Mouse (Mus musculus): ENCODE results near the gene Tdgf1. TPM values are rescaled to one million over a fixed set of nuclear protein-coding genes. Genes with fewer than 3 reads are reported as not detected.

Tdgf1 gene
- polyA plus RNA-seq, 1 experiment from 2014 or later: 0.63 TPM

DNA sequence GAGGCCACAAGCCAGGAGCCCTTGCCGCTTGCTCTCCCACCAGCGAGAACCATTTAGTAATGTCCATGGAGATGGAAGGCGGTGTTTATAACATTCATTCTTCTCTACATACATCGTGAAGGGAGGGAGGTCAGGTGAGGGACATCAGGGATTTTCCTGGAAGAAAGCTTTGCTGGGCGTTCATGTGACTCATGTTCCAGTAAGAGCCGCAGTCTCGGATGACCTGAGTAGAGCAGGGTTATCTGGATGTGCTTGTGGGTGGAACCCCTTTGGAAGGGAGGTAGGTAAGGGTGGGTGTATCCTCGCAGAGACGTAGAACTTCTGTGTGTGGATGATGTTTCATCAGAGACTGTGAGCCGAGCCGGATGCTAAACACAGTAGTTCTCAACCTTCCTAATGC, 5.4 kb upstream of the Tdgf1 start, which contains the start of gene Lrrc2:
Gene Lrrc2 (plus strand): TSS at position 149 of the 400 bp plus-strand sequence.
- 82% methylated on average over 11 of the region's 11 CpGs for WGBS
- no peak for DNase-seq (ENCODE audit: low spot score)
- H3K4me2 ChIP-seq (ENCODE audit: low read depth, low read length): no peak within 1 kb of the TSS
- no peaks in the 10 kb centered on the region for H3K36me3 ChIP-seq (ENCODE audit: control insufficient read depth, insufficient read depth, low read length)
- H3K4me1 ChIP-seq (ENCODE audit: control insufficient read depth, insufficient read depth, low read length): no peaks in the 10 kb centered on the region
- H3K27ac ChIP-seq (replicated peaks; ENCODE audit: low read depth, low read length): no peak within 1 kb of the TSS
- H3K27me3 ChIP-seq (replicated peaks; ENCODE audit: control insufficient read depth, insufficient read depth, low read length): peaks cover 32% of the 10 kb centered on the region
- no peak for ATAC-seq (ENCODE audit: low read depth)
- no peak within 1 kb of the TSS for H3K4me3 ChIP-seq (ENCODE audit: low read depth, low read length)
- no peaks in the 10 kb centered on the region for H3K9me3 ChIP-seq (ENCODE audit: control insufficient read depth, low read length)
- no peak within 1 kb of the TSS for H3K9ac ChIP-seq (ENCODE audit: low read depth, low read length)

DNA sequence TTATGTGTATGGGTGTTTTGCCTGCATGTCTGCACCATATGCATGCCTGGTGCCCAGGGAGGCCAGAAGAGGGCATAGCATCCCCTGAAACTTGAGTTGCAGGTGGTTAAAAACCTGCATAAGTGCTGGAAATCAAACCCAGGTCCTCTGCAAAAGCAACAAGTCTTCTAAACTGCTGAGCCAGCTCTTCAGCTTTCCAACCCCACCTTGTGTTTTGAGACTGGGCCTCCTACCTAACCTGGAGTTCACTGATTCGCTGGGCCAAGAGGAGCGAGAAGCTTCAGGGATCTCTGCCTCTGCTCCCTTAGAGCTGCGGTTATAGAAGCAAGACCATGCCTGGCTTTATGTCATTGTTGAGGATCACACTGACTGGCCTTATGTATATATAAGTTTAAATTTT, 4.2 kb upstream of the Tdgf1 start:
- H3K27me3 ChIP-seq (replicated peaks; ENCODE audit: control insufficient read depth, insufficient read depth, low read length): peaks cover 45% of the 10 kb centered on the region
- no peak for ATAC-seq (ENCODE audit: low read depth)
- WGBS: 93% methylated on average over 3 of the region's 3 CpGs

DNA sequence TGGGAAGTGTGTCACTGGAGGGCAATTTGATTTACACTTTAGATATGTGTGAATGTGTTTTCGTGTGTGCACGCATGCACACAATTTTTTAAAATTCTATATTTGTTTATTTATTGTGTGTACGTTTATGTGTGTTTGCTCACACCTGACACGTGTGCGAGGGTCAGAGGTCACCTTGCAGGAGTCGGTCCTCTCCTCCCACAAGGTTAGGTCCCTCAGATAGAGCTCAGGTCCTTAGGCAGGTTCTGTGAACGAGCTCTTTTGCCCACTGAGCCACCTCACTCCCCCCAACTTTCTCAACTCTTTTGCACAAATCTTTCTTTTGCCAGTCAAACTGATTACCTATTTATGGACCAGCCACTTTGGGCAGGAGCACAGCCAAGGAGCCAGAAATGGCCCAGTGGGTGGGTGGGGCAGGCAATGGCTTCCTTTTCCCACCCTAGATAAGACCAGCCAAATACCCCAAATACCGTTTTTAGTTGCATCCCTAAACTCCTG, 2.9 kb upstream of the Tdgf1 start:
- H3K9ac ChIP-seq (ENCODE audit: low read depth, low read length): no peak overlapping the region
- H3K4me2 ChIP-seq (ENCODE audit: low read depth, low read length): no peak overlapping the region
- H3K36me3 ChIP-seq (ENCODE audit: control insufficient read depth, insufficient read depth, low read length): no peaks in the 10 kb centered on the region
- peaks cover 50% of the 10 kb centered on the region for H3K27me3 ChIP-seq (replicated peaks; ENCODE audit: control insufficient read depth, insufficient read depth, low read length)
- no peaks in the 10 kb centered on the region for H3K9me3 ChIP-seq (ENCODE audit: control insufficient read depth, low read length)
- no peak for DNase-seq (ENCODE audit: low spot score)
- H3K4me3 ChIP-seq (ENCODE audit: low read depth, low read length): no peak overlapping the region
- ATAC-seq (ENCODE audit: low read depth): no peak
- 54% methylated on average over 8 of the region's 8 CpGs for WGBS
- H3K4me1 ChIP-seq (ENCODE audit: control insufficient read depth, insufficient read depth, low read length): no peaks in the 10 kb centered on the region
- H3K27ac ChIP-seq (replicated peaks; ENCODE audit: low read depth, low read length): no peak overlapping the region

More for the DNA sequence above, 4.2 kb upstream of the Tdgf1 start:
- Histone ChIP-seq H3K9me3 (ENCODE audit: control insufficient read depth, low read length) (no peaks in the 10 kb centered on the region), H3K4me2 (ENCODE audit: low read depth, low read length) (no peak overlapping the region), H3K4me3 (ENCODE audit: low read depth, low read length) (no peak overlapping the region), H3K9ac (ENCODE audit: low read depth, low read length) (no peak overlapping the region), H3K27ac (replicated peaks; ENCODE audit: low read depth, low read length) (no peak overlapping the region), H3K4me1 (ENCODE audit: control insufficient read depth, insufficient read depth, low read length) (no peaks in the 10 kb centered on the region), H3K36me3 (ENCODE audit: control insufficient read depth, insufficient read depth, low read length) (no peaks in the 10 kb centered on the region)
- DNase-seq (ENCODE audit: low spot score): no peak

DNA sequence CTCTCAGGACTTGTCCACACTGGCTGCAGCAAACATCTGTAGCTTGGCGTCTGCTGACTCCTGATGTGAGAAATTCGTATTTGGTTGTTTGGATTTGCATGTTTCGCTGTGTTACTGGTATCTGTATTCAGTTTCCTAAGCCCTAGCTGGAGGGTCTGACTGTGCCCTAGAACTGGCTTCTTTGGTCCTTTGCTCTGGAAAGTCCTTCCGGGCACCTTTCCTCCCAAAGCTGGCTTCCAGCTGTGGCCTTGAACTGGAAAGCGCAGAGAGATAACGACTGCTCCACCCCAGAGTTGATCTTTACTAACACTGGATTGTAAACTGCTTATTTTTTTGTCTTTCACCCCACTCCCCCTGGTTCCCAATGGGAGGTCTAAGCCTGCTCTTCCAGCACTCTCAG, 1.9 kb upstream of the Tdgf1 start:
- Histone ChIP-seq H3K4me3 (ENCODE audit: low read depth, low read length) (no peak overlapping the region), H3K27ac (replicated peaks; ENCODE audit: low read depth, low read length) (no peak overlapping the region), H3K36me3 (ENCODE audit: control insufficient read depth, insufficient read depth, low read length) (no peaks in the 10 kb centered on the region), H3K9me3 (ENCODE audit: control insufficient read depth, low read length) (no peaks in the 10 kb centered on the region), H3K4me2 (ENCODE audit: low read depth, low read length) (no peak overlapping the region), H3K27me3 (replicated peaks; ENCODE audit: control insufficient read depth, insufficient read depth, low read length) (peaks cover 51% of the 10 kb centered on the region), H3K9ac (ENCODE audit: low read depth, low read length) (no peak overlapping the region), H3K4me1 (ENCODE audit: control insufficient read depth, insufficient read depth, low read length) (no peaks in the 10 kb centered on the region)
- ATAC-seq (ENCODE audit: low read depth) (no peak), DNase-seq (ENCODE audit: low spot score) (no peak)
- 45% methylated on average over 6 of the region's 6 CpGs for WGBS

- Histone ChIP-seq H3K4me3 (ENCODE audit: low read depth, low read length) (no peak overlapping the region), H3K9ac (ENCODE audit: low read depth, low read length) (no peak overlapping the region), H3K27ac (replicated peaks; ENCODE audit: low read depth, low read length) (no peak overlapping the region), H3K4me2 (ENCODE audit: low read depth, low read length) (no peak overlapping the region), H3K4me1 (ENCODE audit: control insufficient read depth, insufficient read depth, low read length) (no peaks in the 10 kb centered on the region), H3K9me3 (ENCODE audit: control insufficient read depth, low read length) (no peaks in the 10 kb centered on the region), H3K36me3 (ENCODE audit: control insufficient read depth, insufficient read depth, low read length) (no peaks in the 10 kb centered on the region), H3K27me3 (replicated peaks; ENCODE audit: control insufficient read depth, insufficient read depth, low read length) (peaks cover 46% of the 10 kb centered on the region)
- no peak for ATAC-seq (ENCODE audit: low read depth)
- WGBS: 19% methylated on average over 6 of the region's 6 CpGs
- DNase-seq (ENCODE audit: low spot score): no peak
These were observed 1.3 kb upstream of the Tdgf1 start for GRCm38 (mm10) chr9:110947261-110947661.

DNA sequence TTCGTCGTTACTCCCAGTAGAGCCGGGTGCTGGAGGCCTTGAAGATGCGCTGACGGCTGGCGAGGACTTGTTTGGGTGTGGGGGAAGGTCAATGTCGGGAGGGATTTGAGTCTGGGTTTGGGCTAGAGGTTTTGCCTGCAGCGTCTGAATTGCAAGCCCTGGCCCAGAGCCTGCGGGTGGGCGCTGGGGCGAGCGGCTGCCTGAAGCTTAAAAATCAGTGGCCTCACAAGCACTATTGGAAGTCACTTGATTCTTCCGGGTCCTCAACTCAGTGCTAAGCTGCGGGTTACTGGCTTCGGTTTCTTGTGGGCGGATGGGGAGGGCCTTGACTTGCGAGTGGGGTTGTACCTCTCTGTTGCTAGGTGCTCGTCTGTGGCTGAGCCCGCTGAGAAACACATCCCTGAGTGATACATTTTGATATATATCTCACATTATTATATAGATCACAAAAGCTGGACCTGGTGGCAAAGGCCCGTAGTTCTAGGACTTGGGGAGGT, 638 bp upstream of the Tdgf1 start:
- Histone ChIP-seq H3K9me3 (ENCODE audit: control insufficient read depth, low read length) (no peaks in the 10 kb centered on the region), H3K4me2 (ENCODE audit: low read depth, low read length) (0 out of 2 replicates have a peak overlapping the region, but pooled peaks have one; percentile 1), H3K4me1 (ENCODE audit: control insufficient read depth, insufficient read depth, low read length) (no peaks in the 10 kb centered on the region), H3K36me3 (ENCODE audit: control insufficient read depth, insufficient read depth, low read length) (no peaks in the 10 kb centered on the region), H3K27ac (replicated peaks; ENCODE audit: low read depth, low read length) (no peak overlapping the region), H3K4me3 (ENCODE audit: low read depth, low read length) (no peak overlapping the region), H3K27me3 (replicated peaks; ENCODE audit: control insufficient read depth, insufficient read depth, low read length) (peaks cover 46% of the 10 kb centered on the region), H3K9ac (ENCODE audit: low read depth, low read length) (no peak overlapping the region)
- DNase-seq (ENCODE audit: low spot score) (no peak), ATAC-seq (ENCODE audit: low read depth) (no peak)
- WGBS: 16% methylated on average over 20 of the region's 20 CpGs

DNA sequence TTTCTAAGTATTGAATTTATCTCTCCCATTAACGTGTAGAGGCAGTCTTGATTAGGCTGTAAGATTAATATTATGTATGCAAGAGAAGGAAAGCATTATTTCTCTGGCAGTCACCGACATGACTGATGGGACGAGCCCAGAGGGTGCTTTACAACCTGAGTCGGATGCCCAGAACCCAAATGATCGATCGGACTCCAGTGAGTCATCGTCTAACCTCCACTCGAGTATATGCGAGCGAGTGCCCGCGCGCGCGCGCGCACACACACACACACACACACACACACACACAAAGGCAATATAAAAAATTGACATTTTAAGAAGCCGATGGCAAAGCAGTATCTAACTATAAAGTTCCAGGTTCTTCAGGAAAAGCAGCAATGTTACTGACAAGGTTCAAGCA, 615 bp downstream of the Tdgf1 start:
- no peak overlapping the region for H3K27ac ChIP-seq (replicated peaks; ENCODE audit: low read depth, low read length)
- no peaks in the 10 kb centered on the region for H3K36me3 ChIP-seq (ENCODE audit: control insufficient read depth, insufficient read depth, low read length)
- DNase-seq (ENCODE audit: low spot score): no peak
- 16% methylated on average over 18 of the region's 18 CpGs for WGBS
- H3K4me1 ChIP-seq (ENCODE audit: control insufficient read depth, insufficient read depth, low read length): no peaks in the 10 kb centered on the region
- H3K9ac ChIP-seq (ENCODE audit: low read depth, low read length): no peak overlapping the region
- no peaks in the 10 kb centered on the region for H3K9me3 ChIP-seq (ENCODE audit: control insufficient read depth, low read length)
- no peak for ATAC-seq (ENCODE audit: low read depth)
- peaks cover 46% of the 10 kb centered on the region for H3K27me3 ChIP-seq (replicated peaks; ENCODE audit: control insufficient read depth, insufficient read depth, low read length)
- 0 out of 2 replicates have a peak overlapping the region, but pooled peaks have one; percentile 15 for H3K4me2 ChIP-seq (ENCODE audit: low read depth, low read length)
- no peak overlapping the region for H3K4me3 ChIP-seq (ENCODE audit: low read depth, low read length)

DNA sequence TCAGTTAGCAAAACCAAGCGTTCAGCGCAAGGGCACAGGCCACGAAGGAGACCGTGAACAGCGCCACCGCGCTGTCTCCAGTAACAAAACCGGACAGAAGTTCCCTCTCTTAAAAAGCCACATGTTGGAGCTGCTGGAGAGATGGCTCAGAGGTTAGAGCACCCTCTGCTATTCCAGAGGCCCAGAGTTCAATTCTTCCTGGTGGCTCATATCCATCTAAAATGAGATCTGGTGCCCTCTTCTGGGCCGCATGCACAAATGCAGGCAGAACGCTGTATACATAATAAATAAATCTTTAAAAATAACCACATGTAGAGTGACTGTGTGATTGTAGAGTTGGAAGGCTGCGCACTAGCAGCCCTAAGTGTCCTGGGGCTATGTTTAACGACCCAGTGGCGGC, 1.7 kb downstream of the Tdgf1 start:
- no peaks in the 10 kb centered on the region for H3K36me3 ChIP-seq (ENCODE audit: control insufficient read depth, insufficient read depth, low read length)
- H3K4me3 ChIP-seq (ENCODE audit: low read depth, low read length): no peak overlapping the region
- peaks cover 46% of the 10 kb centered on the region for H3K27me3 ChIP-seq (replicated peaks; ENCODE audit: control insufficient read depth, insufficient read depth, low read length)
- H3K4me1 ChIP-seq (ENCODE audit: control insufficient read depth, insufficient read depth, low read length): no peaks in the 10 kb centered on the region
- H3K9me3 ChIP-seq (ENCODE audit: control insufficient read depth, low read length): no peaks in the 10 kb centered on the region
- ATAC-seq (ENCODE audit: low read depth) (no peak), DNase-seq (ENCODE audit: low spot score) (no peak)
- H3K9ac ChIP-seq (ENCODE audit: low read depth, low read length): no peak overlapping the region
- H3K4me2 ChIP-seq (ENCODE audit: low read depth, low read length): no peak overlapping the region
- WGBS: 32% methylated on average over 13 of the region's 13 CpGs
- H3K27ac ChIP-seq (replicated peaks; ENCODE audit: low read depth, low read length): no peak overlapping the region; the same call in 1 of the 2 replicates
